Mouse (Mus musculus) stomach, adult 2 months (tissue): ENCODE data around the gene Clspn. TPM values are rescaled to one million over a fixed set of nuclear protein-coding genes. Genes with fewer than 3 reads are reported as not detected.

Source experiments
- polyA plus RNA-seq: library from polyadenylated mRNA; depleted of rRNA; stranded (reverse); fragments of >200 nt; gene quantifications from 2 replicates; pipeline ENCODE4 v1.2.3, GENCODE M21; 2012; rRNA removed

Clspn gene
- 0.04 and 0.18 TPM in 2 replicates for polyA plus RNA-seq

GRCm38 (mm10) chr4:126556809-126557711 lies at the start of gene Clspn:
Clspn (plus strand) TSS chr4:126556935.

GRCm38 (mm10) chr4:126532827-126533728 lies 23.7 kb upstream of the Clspn start, which contains the start of gene Ago4:
Ago4 (minus strand) TSS chr4:126533472.

GRCm38 (mm10) chr4:126609606-126610181 lies 53.0 kb downstream of the Clspn start, which contains the start of gene 5730409E04Rik:
5730409E04Rik (plus strand) TSS chr4:126609818.

Other genes starting within 250 kb of the Clspn start
- 19.3 and 23.9 TPM in 2 replicates for gene Adprhl2, start 235.2 kb upstream of the Clspn start, polyA plus RNA-seq
- gene Tekt2, start 231.2 kb upstream of the Clspn start, polyA plus RNA-seq: 0.98 and 1.5 TPM in 2 replicates
- 6.6 and 6.7 TPM in 2 replicates for gene Ago3, start 127.4 kb upstream of the Clspn start, polyA plus RNA-seq
- gene Ago1, start 88.4 kb upstream of the Clspn start, polyA plus RNA-seq: 3.8 and 6.2 TPM in 2 replicates
- 0.54 and 0.59 TPM in 2 replicates for gene Ago4, start 23.5 kb upstream of the Clspn start, polyA plus RNA-seq
- gene 5730409E04Rik, start 52.9 kb downstream of the Clspn start, polyA plus RNA-seq: 3.9 and 5.7 TPM in 2 replicates
- gene Psmb2, start 120.7 kb downstream of the Clspn start, polyA plus RNA-seq: 79.6 and 88.9 TPM in 2 replicates
- 1.6 and 1.9 TPM in 2 replicates for gene Tfap2e, start 179.3 kb downstream of the Clspn start, polyA plus RNA-seq
- gene Ncdn, start 196.5 kb downstream of the Clspn start, polyA plus RNA-seq: 18.3 and 23.7 TPM in 2 replicates
- gene AU040320, start 196.6 kb downstream of the Clspn start, polyA plus RNA-seq: 17.0 and 17.1 TPM in 2 replicates